Mouse (Mus musculus): ENCODE measurements around the gene Ncf1. TPM values are rescaled to one million over a fixed set of nuclear protein-coding genes. Genes with fewer than 3 reads are reported as not detected.

Ncf1 gene
- total and polyA plus RNA-seq, 3 experiments: 5.7 to 8.2 (median 6.7) TPM

DNA sequence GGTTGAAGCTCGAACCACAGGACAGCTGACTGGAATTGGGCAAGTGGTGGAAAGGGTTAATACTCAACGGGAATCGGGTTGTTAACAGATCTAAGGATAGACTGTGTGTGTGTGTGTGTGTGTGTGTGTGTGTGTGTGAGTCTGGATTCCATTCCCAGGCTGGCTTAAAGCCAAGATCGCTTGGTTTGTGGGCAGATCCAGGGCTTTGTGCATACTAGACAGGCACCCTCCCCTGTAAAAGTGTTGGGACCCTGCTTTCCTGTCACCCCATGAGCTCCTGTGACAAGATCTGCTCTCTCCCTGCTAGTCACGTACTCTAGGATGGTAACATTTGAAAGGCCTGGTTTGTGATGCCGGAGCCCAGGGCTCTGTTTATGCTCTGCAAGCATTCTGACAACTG lies 5.7 kb upstream of the Ncf1 start:
- Histone ChIP-seq H3K4me1 (ENCODE audit: control insufficient read depth, insufficient read depth, low read length) (peaks cover 13% of the 10 kb centered on the region), H3K27ac (no peak overlapping the region), H3K9ac (ENCODE audit: low read depth, low read length) (no peak overlapping the region), H3K27me3 (ENCODE audit: control insufficient read depth, insufficient read depth, low read length) (no peaks in the 10 kb centered on the region), H3K4me3 (no peak overlapping the region), H3K79me2 (replicated peaks; ENCODE audit: control insufficient read depth, insufficient read depth, low read length) (no peaks in the 10 kb centered on the region), H3K36me3 (ENCODE audit: control insufficient read depth, insufficient read depth, low read length) (no peaks in the 10 kb centered on the region)
- WGBS: 19% methylated on average over 6 of the region's 6 CpGs
- DNase-seq: no peak
- TF ChIP-seq CTCF (IDR thresholded peaks at IDR 0.05) (no peak), EP300 (IDR thresholded peaks at IDR 0.05; ENCODE audit: insufficient read depth, low read depth, low read length) (no peak), POLR2A (IDR thresholded peaks at IDR 0.05; ENCODE audit: insufficient read depth, low read depth, low read length) (no peak)
- intact Hi-C loops (cut with DNase I): no loop called here

DNA sequence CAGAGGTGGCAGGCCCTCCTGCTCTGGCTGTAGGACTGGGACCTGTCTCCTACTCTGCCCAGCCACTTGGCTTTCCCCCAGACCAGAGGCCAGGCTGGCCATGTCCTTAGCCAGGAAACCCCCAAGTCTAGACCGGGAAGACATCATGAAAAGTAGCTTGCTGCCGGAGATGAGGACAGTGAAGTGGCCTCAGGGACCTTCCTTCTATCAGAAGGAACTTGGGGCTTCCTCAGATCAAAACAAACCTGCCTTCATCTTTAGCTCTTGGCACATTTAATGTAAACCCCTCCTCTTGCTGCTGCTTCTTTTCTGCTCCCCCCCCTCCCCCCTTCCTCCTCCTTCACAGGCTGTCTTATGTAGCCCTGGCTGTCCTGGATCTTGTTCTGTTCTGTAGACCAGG lies 4.8 kb upstream of the Ncf1 start:
- WGBS: 53% methylated on average over 2 of the region's 2 CpGs
- H3K4me1 ChIP-seq (ENCODE audit: control insufficient read depth, insufficient read depth, low read length): peaks cover 13% of the 10 kb centered on the region
- no peak overlapping the region for H3K4me3 ChIP-seq
- no peak overlapping the region for H3K9ac ChIP-seq (ENCODE audit: low read depth, low read length)
- H3K79me2 ChIP-seq (replicated peaks; ENCODE audit: control insufficient read depth, insufficient read depth, low read length): no peaks in the 10 kb centered on the region
- TF ChIP-seq POLR2A (IDR thresholded peaks at IDR 0.05; ENCODE audit: insufficient read depth, low read depth, low read length): no peak
- no peak for TF ChIP-seq EP300 (IDR thresholded peaks at IDR 0.05; ENCODE audit: insufficient read depth, low read depth, low read length)
- no peak for TF ChIP-seq CTCF (IDR thresholded peaks at IDR 0.05)
- H3K27me3 ChIP-seq (ENCODE audit: control insufficient read depth, insufficient read depth, low read length): no peaks in the 10 kb centered on the region
- H3K27ac ChIP-seq: no peak overlapping the region
- no peak for DNase-seq
- intact Hi-C loops (cut with DNase I): loop anchor here (5.0 kb wide), 1 partner anchor 52 kb away; the partner anchor contains the start of gene Gtf2ird2
- H3K36me3 ChIP-seq (ENCODE audit: control insufficient read depth, insufficient read depth, low read length): no peaks in the 10 kb centered on the region

GRCm38 (mm10) chr5:134233244-134233651 lies 3.8 kb upstream of the Ncf1 start:
- 37% methylated on average over 7 of the region's 7 CpGs for WGBS
- no peak overlapping the region for H3K27ac ChIP-seq
- H3K4me3 ChIP-seq: no peak overlapping the region
- H3K36me3 ChIP-seq (ENCODE audit: control insufficient read depth, insufficient read depth, low read length): no peaks in the 10 kb centered on the region
- H3K27me3 ChIP-seq (ENCODE audit: control insufficient read depth, insufficient read depth, low read length): no peaks in the 10 kb centered on the region
- DNase-seq: no peak
- no peak overlapping the region for H3K9ac ChIP-seq (ENCODE audit: low read depth, low read length)
- H3K79me2 ChIP-seq (replicated peaks; ENCODE audit: control insufficient read depth, insufficient read depth, low read length): no peaks in the 10 kb centered on the region
- intact Hi-C loops (cut with DNase I): loop anchor here (5.0 kb wide), 1 partner anchor 51 kb away; the partner anchor contains the start of gene Gtf2ird2
- TF ChIP-seq CTCF (IDR thresholded peaks at IDR 0.05) (no peak), POLR2A (IDR thresholded peaks at IDR 0.05; ENCODE audit: insufficient read depth, low read depth, low read length) (no peak), EP300 (IDR thresholded peaks at IDR 0.05; ENCODE audit: insufficient read depth, low read depth, low read length) (no peak)
- peaks cover 13% of the 10 kb centered on the region for H3K4me1 ChIP-seq (ENCODE audit: control insufficient read depth, insufficient read depth, low read length)

GRCm38 (mm10) chr5:134232568-134232967 lies 3.1 kb upstream of the Ncf1 start:
- Histone ChIP-seq H3K27me3 (ENCODE audit: control insufficient read depth, insufficient read depth, low read length) (no peaks in the 10 kb centered on the region), H3K27ac (peak overlapping the region; percentile 42; the same call in 1 of the 2 replicates), H3K4me3 (no peak overlapping the region), H3K4me1 (ENCODE audit: control insufficient read depth, insufficient read depth, low read length) (peaks cover 13% of the 10 kb centered on the region), H3K9ac (ENCODE audit: low read depth, low read length) (no peak overlapping the region), H3K79me2 (replicated peaks; ENCODE audit: control insufficient read depth, insufficient read depth, low read length) (no peaks in the 10 kb centered on the region), H3K36me3 (ENCODE audit: control insufficient read depth, insufficient read depth, low read length) (no peaks in the 10 kb centered on the region)
- intact Hi-C loops (cut with DNase I): loop anchor here (5.0 kb wide), 1 partner anchor 50 kb away; the partner anchor contains the start of gene Gtf2ird2
- 33% methylated on average over 7 of the region's 7 CpGs for WGBS
- peak; percentile 61 to 73 for DNase-seq
- TF ChIP-seq EP300 (IDR thresholded peaks at IDR 0.05; ENCODE audit: insufficient read depth, low read depth, low read length): peak; percentile 57; the same call in 1 of the 2 replicates
- no peak for TF ChIP-seq POLR2A (IDR thresholded peaks at IDR 0.05; ENCODE audit: insufficient read depth, low read depth, low read length)

DNA sequence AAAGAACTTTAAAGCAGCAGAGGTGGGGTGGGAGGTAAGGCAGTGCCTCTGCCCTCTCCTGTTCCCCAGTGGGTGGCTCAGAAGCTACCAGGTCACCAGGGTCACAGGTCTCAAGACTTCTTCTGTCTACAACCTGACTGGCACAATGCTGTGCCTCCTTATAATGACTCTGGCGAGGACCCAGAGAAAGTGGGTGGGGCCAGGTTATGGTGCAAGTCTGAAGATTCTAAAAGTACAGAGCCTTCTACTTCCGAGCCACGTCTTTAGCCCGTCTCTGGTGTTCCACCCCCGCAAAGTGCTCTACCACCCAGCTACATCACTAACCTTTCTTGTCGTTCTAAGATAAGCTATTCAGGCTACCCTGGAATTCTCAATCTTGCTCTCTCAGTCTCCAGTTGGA lies 2.7 kb upstream of the Ncf1 start:
- peak overlapping the region; percentile 42; the same call in 1 of the 2 replicates for H3K27ac ChIP-seq
- H3K36me3 ChIP-seq (ENCODE audit: control insufficient read depth, insufficient read depth, low read length): no peaks in the 10 kb centered on the region
- no peaks in the 10 kb centered on the region for H3K27me3 ChIP-seq (ENCODE audit: control insufficient read depth, insufficient read depth, low read length)
- no peak overlapping the region for H3K4me3 ChIP-seq
- DNase-seq: peak in 1 of 2 experiments; percentile 51
- no peak for TF ChIP-seq EP300 (IDR thresholded peaks at IDR 0.05; ENCODE audit: insufficient read depth, low read depth, low read length)
- TF ChIP-seq POLR2A (IDR thresholded peaks at IDR 0.05; ENCODE audit: insufficient read depth, low read depth, low read length): no peak
- TF ChIP-seq CTCF (IDR thresholded peaks at IDR 0.05): no peak
- H3K79me2 ChIP-seq (replicated peaks; ENCODE audit: control insufficient read depth, insufficient read depth, low read length): no peaks in the 10 kb centered on the region
- peaks cover 13% of the 10 kb centered on the region for H3K4me1 ChIP-seq (ENCODE audit: control insufficient read depth, insufficient read depth, low read length)
- H3K9ac ChIP-seq (ENCODE audit: low read depth, low read length): no peak overlapping the region
- WGBS: 24% methylated on average over 6 of the region's 6 CpGs
- intact Hi-C loops (cut with DNase I): loop anchor here (5.0 kb wide), 1 partner anchor 50 kb away; the partner anchor contains the start of gene Gtf2ird2

- TF ChIP-seq POLR2A (IDR thresholded peaks at IDR 0.05; ENCODE audit: insufficient read depth, low read depth, low read length) (peak; percentile 44), EP300 (IDR thresholded peaks at IDR 0.05; ENCODE audit: insufficient read depth, low read depth, low read length) (peak; percentile 70; the same call in 1 of the 2 replicates), CTCF (IDR thresholded peaks at IDR 0.05) (no peak)
- Histone ChIP-seq H3K27me3 (ENCODE audit: control insufficient read depth, insufficient read depth, low read length) (no peaks in the 10 kb centered on the region), H3K4me1 (ENCODE audit: control insufficient read depth, insufficient read depth, low read length) (peaks cover 13% of the 10 kb centered on the region), H3K4me3 (no peak overlapping the region), H3K36me3 (ENCODE audit: control insufficient read depth, insufficient read depth, low read length) (no peaks in the 10 kb centered on the region), H3K79me2 (replicated peaks; ENCODE audit: control insufficient read depth, insufficient read depth, low read length) (no peaks in the 10 kb centered on the region), H3K27ac (peak overlapping the region; percentile 42), H3K9ac (ENCODE audit: low read depth, low read length) (no peak overlapping the region)
- intact Hi-C loops (cut with DNase I): loop anchor here (5.0 kb wide), 1 partner anchor 49 kb away; the partner anchor contains the start of gene Gtf2ird2
- DNase-seq: peak in 1 of 2 experiments; percentile 72
- WGBS: 35% methylated on average over 5 of the region's 5 CpGs
These were observed 2.0 kb upstream of the Ncf1 start for GRCm38 (mm10) chr5:134231376-134231775.
